Mouse (Mus musculus) hindlimb bud, embryonic 11.5 days (tissue): ENCODE measurements around the gene C2.

ENCODE experiments used
- DNase-seq: peaks from one replicate; pipeline ENCODE4 v3.0.0-alpha.2; 2012; ENCODE audit warnings: low read depth, low spot score; ENCODE audit errors: extremely low spot score

Gene C2

DNA sequence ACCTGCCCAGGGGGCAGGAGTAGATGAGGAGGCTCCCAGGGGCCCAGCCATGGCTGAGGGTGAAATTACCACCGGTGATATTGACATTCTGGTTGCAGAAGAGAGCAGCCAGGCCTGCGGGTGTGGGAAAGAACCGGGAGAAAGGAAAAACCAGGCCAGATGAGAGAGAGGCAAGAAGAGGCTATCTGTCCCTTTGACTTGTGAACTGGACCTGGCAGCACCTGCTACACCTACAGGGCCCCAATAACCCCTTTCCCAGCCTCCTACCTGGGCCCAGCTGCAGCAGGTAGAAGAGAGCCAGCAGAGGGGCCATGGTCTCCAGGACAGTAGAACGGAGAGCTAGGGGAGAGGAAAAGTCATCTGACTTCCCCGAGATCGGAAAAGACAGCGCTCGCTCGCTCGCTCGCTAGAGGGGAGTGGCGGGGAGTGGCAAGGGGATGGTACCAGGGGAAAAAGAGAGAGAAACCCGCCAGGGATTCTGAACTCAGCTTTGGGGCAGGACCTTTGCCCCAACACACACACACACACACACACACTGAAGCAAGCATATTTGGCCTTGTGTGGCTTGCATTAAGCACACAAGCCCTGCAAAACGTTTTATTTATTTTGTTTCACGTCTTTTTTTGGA is 16.3 kb downstream of the C2 start, which contains the start of gene Gm20547:
TSS of gene Gm20547 (minus strand) at position 360 of the 628 bp plus-strand sequence.
- DNase-seq = no peak

DNA sequence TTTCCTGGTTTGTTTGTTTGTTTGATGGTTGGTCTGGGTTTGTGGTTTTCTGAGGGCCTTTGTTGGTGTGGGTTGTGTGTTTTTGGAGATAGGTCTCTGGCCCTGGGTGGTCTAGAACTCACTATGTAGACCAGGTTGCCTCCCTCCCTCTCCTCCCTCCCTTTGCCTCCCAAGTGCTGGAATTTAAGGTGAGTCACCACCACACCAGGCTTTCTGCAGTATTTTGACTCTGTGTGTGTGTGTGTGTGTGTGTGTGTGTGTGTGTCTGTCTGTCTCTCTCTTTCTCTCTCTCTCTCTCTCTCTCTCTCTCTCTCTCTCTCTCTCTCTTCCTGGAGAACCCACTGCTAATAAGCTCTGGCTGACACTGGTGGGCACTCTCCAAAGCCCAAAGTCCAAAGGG is 16.9 kb downstream of the C2 start:
- no peak for DNase-seq

DNA sequence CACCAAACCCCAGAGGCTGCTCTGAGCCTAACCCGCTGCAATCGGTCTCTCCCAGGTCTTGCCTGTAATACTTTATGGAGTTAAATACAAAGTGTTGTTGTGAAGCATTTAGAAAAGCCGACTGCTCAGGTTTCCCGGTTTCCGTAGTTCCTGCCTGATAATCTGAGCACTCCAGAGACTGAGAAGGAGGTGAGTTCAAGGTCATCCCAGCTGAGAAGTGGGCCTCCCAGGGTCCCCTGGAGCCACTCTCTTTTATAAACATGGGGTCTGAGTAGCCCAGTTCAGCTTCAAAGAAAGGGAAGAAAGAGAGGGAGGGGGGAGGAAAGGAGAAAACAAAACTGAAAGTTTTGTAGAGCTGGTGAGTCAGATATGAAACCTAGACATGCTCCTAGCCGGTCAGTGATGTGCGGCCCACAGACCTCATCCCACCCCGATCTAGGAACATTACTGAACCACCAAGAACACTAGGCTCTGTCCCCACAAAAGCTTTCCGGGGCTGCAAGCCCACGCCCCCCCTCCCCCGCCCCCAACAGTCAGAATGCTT is 18.7 kb downstream of the C2 start, which contains the start of gene Zbtb12:
TSS of gene Zbtb12 (plus strand) at position 148 of the 544 bp plus-strand sequence.
- no peak for DNase-seq

DNA sequence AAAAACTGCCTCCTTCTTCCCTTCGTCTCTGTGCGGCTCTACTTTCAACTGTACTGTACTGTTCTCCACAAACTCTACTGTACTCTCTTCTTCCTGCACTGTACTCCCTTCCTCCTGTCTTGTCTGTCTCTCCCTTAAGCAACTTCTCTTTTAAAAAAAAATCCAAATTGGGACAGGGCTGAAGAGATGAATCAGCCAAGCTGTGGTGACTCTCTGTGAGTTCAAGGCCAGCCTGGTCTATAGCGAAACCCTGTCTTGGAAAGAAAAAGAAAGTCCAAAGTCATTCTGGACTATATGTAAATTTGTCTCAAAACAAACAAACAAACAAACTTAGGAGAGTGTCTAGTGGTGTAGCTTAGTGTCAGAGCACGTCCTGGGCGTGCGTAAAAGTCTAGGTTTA is 23.7 kb downstream of the C2 start:
- no peak for DNase-seq

DNA sequence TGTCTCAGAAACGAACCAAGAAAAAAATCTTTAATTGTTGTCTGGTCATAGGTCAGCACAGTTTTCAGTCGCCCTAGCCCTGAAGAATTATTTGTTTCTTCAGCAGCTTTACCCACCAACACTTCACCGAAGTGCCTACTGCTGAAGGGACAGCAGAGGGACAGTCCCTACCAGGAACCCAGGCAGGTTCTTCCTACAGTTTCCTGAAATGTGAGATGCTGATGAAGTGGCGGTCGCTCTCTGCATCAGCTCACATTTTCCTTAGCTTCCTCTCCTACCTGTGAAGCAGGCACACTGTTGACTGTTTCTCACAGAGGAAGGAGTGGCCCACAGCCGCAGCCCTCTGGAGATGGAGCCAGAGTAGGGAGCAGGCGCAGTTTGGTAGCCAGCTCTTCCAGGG is 32.1 kb downstream of the C2 start:
- DNase-seq = no peak

DNA sequence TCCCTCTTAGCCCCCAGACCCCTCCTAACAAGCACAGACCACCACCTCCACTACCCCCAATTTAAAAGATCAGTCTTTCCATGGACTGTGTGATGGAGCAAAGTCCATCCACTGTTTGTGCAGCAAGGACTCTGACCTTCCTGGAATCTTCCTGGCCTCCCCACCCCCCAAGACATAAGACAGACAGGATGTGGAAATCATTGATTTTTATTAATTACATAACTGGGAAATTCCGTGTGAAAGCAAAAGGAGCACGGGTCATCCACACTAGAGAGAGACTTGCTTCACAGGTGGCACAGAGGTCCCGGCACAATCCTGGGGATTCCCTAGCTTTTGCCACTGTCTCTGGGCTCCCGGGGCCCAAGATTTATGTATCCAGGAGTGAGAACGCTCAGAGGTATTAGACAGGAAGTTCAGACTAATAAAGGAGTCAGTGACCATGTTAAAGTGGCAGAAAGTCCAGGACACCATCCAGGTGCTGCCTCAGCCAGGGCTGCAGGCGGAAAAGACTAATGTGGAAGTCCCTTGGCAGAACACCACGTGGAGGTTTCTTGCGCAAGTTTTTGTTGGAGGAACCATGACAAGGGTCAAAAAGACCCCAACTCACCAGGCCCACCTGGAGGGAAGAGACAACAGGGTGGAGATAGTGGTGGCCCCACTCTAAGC is 35.5 kb downstream of the C2 start, which contains the start of gene Cfb:
TSS of gene Cfb (minus strand) at position 103 of the 666 bp plus-strand sequence.
- no peak for DNase-seq

DNA sequence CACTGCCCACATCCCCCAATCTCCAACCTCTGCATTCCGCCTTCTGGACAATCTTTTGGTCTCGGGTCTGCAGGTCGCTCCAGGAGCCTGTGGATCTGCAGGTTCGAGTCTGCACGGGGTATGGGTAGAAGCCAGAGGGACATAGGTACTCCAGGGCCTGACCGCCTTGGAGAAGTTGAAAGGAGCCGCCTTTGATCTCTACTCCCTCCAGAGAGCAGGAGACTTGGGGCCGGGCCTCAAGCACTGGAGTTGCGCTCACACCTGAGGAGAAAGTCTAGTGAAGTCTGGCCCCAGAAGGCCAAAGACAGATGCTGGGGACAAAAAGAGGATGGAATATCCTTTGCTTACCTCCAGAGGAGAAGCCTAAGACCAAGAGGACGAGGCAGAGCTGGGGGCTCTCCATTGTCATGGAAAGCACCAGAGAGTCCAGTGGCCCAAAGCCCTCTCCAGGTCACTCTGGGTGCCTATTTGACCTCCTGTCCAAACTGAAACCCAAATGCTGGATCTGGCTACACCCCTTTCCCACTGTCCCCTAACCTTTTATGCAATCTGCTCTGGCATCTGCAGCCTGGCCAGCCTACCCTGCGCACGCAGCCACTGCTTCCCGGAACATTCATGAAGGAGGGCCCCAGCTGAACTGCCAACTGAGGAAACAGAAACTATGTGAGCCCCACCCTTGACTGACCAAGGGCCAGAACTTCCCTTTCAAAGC is 36.2 kb downstream of the C2 start:
- no peak for DNase-seq

DNA sequence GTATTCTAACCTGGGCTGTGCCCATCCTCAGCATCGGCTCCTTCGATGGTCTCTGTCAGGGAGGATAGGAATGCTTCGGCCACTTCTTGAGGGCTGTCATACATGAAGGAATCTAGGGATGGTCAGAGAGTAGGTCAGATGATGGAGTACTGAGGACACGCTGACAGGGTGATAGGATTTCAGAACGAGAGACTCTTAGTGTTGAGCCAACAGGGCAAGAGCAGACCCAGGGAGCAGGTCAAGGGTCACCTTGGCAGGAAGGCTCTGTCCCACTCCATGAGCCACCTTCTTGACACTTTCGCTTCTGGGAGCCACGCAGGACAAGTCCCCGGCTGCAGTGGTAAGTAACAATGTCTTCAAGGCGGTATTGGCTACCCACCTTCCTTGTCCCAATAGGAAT is 37.6 kb downstream of the C2 start:
- no peak for DNase-seq

DNA sequence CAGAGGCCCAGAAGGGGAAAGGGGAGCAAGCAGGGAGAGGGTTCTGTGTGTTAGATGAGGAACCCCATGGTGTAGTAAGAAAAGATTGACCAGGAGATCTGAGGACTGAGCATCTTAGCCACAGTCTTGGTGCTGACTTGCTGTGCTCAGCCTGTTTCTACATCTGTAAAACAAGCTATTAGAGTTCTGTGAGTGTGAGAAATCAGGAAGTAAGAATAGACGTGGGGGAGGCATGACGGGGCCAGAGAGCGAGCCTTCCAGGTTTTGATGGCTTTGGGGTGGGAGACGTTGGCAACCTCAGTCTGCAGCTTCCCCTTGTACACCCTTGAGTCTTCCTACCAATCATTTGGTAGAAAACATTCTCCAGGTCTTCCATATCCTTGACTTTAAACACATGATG is 39.4 kb downstream of the C2 start:
- no peak for DNase-seq

DNA sequence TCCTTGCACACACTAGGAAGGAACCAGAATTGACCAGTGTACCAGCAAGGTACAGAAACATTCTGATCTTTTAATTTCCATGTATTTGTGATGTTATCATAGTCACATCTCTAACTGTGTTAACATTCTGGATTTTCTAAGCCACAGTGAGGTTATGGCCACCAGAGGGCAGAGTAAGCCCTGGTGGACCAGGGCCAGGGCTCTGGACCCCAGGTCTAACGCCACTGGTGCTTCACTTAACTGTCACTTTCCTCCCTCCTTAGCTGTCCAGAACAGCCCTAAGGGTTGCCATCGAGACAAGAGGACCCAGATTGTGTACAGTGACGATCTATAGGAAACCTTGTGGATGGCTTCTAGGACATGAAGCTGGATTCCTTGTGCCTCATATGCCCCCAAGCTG is 42.2 kb downstream of the C2 start:
- peak; percentile 12 for DNase-seq

DNA sequence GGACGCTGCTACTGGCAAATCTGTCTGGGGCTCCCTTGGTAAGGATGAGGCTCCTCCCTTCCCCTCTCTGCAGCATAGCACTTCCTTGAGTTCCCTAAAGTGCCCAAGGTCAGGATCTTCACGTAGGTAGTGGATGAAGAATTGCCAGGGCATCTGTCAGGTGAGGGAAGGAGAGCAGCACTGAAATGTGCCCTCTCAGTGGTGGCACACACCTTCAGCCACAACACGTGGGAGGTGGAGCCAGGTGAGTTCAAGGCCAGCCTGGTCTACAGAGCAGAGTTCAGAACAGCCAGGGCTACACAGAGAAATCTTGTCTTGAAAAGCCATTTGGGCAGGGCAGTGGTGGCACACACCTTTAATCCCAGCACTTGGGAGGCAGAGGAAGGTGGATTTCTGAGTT is 43.3 kb downstream of the C2 start:
- DNase-seq = no peak

DNA sequence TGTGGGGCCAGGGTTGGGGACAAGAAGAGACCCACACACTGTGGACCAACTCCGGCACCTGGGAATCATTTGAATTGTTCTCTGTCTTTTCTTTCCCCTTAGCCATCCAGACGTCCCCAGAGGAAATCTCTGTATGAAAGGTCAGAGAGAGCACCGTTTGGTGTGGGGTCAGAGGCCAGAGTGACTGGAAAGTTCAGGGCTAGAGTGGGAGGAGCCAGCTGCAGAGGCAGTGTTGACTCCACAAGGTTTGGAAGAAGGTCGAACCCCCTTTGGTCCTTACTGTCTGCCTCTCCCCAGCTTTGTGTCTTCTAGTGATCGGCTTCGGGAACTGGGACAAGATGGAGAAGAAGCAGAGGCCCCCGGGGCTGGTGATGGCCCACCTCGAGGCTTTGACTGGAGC is 44.6 kb downstream of the C2 start:
- DNase-seq = no peak

DNA sequence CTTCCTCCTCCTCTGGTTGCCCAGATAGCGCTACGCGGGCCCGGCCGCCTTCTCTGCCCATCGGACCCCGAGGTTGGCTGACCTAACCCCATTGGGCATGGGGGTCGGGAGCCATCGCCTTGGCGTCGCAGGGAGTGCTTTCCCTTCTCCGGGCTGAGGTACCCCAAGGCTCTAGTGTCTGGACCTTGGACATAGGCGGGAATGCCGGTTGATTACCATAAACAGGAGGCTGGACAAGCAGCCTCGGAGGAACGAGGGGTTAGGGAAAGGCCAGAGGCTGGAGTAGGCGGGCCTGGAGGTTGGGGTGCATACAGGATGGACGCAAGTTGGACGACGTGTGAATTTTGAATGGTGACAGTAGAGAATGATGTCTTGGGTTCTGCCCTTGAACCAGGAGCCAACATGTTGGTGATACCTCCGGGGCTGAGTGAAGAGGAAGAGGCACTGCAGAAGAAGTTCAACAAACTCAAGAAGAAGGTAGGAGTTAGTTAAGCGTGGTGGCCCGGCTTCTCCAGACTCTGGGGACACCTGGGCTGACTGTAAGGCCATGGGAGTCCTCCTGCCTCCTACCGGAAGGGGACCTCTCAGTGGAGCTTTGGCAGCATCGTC is 47.4 kb downstream of the C2 start:
- DNase-seq = no peak

DNA sequence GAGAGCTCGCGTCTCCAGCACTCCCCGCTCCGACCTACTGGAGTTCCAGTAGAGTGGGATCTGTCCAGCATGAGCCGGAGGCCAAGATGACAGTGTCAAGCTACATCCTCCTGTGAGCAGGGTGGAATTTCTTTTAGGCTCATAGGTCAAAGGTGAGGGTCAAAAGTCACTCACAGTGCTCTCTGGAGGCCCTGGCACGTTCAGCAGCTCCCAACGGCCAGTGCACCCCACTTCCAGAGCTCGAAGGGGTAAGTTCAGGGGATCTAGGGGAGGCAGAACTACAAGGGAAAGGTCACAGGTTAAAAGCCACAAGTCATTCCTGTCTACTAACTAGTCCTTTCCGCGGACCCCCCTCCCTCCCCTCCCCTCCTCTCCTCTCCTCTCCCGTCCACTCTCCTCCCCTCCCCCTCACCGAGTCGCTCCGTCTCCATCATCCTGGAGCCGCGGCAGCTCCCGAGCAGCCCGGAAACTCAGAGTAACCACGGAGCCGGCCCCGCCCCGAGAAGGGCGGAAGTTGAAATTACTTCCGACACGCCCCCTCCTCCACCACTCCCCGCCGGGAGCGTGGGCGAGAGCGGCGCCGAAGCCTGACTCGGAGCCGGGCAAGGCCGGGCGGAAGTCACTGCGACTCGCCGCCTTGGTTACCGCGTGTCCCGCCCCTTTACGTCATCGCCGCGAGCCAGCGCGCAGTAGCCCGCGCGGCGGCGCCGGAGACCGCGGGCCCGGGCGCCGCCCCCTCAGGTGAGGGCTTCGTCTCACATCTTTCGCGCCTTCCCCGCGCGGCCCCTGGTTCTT is 48.1 kb downstream of the C2 start, which contains the start of the genes Skiv2l and Nelfe:
TSS of gene Skiv2l (minus strand) at position 489 of the 795 bp plus-strand sequence.
TSS of gene Nelfe (plus strand) at position 670 of the 795 bp plus-strand sequence.
- DNase-seq = peak; percentile 79

DNA sequence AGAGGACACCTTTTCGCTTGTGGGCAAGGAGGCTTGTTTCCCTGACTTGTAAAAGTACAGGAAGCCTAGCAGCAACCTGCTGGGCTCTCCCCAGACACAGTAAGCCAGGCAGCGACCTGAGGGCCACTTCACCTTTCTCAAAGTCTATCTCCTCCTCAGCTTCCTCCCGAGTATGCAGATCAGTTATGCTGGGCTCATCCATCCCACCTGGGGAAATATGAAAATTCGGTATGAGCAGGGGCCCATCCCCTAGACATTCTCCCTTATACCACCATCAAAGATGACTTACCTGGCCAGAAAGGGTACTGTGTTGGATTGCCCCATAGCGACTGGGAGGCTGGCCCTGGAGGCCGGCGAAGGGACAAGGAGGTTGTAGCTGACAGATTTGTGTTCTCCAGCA is 50.5 kb downstream of the C2 start:
- no peak for DNase-seq

DNA sequence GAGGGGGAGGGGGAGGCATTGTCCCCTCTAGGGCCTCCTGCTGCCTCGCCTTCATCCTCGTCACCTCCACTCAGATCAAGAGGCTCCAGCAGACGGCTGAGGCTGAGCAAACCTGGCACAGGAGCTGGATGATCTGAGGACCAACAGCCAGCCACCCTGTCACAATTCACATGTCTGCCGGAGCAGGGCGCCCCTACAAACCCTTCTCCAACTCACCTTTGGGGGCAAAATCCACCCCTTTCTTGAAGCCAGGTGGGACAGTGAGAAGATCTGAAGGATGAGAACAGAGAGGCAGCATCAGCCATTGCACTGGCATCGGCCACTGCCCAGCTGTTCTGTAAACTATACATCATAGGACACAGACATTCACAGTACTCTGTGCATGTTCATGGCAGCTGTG is 50.9 kb downstream of the C2 start:
- no peak for DNase-seq

DNA sequence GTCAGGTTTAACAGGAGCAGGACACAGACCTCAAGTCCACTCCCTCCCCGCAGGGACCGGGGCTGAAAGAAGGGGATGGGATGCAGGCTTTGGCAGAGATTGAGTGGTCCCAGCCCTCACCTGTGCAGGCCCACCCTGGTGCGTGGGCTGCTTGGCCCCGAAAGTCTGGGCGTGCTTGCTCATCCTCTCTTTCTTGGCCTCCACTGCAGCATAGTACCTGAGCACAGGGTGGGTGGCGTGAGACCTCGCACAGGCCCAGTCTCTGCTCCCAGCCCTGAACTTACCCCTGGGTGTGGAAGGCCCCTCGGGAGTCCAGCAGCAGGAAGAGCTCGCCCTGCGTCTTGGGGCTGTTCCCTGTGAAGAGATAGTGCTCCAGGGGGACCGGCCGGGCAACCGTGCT is 53.2 kb downstream of the C2 start:
- no peak for DNase-seq

DNA sequence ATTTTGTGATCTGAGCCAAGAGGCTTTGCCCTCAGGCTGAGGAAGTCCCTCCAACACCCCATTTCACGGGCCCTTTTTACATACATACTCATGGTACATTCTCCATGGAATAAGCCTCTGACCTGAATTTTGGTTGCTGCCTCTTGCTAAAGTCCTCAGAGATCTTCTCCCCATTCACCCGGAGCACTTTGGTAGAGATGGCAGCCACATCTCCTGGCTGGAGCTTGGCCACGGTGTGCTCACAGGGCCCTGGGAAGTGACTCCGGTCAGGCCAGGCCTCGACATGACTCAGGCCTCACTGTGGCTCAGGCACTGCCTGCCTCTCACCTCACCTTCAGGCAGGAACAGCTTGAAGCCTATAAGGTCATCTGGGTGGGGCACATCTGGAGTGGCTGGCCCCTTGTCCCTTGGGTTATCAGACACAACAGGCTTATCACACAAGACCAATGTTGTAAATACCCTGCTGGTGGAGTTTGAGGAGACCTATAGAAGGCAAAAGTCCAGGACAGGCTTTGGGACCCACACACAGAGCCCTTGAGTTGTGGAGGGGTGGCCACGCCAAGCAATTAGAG is 57.2 kb downstream of the C2 start:
- DNase-seq = no peak

DNA sequence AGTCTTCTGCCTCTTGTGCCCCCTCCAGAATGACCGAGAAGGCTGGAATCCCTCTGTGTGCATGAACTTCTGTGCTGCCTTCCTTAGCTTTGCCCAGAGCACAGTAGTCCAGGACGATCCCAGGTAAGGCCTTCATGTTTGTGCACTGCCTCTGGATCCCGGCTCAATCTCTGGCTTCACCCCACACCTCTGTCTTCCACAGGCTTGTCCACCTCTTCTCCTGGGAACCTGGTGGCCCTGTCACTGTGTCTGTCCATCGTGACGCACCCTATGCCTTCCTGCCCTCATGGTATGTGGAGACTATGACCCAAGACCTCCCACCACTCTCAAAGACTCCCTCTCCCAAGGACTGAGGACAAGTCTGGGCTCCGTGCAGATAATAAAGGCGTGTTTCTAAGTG is 59.3 kb downstream of the C2 start:
- no peak for DNase-seq
